Mouse (Mus musculus): ENCODE measurements around the gene Hydin. TPM values are rescaled to one million over a fixed set of nuclear protein-coding genes. Genes with fewer than 3 reads are reported as not detected.
"Not testable (repeated sequence)": the region's sequence is repeated elsewhere in the genome, so short reads cannot be mapped to it uniquely, and the experiment has no call there.

The Hydin gene
- polyA plus RNA-seq, 1 experiment from 2014 or later = 0.05 TPM

DNA sequence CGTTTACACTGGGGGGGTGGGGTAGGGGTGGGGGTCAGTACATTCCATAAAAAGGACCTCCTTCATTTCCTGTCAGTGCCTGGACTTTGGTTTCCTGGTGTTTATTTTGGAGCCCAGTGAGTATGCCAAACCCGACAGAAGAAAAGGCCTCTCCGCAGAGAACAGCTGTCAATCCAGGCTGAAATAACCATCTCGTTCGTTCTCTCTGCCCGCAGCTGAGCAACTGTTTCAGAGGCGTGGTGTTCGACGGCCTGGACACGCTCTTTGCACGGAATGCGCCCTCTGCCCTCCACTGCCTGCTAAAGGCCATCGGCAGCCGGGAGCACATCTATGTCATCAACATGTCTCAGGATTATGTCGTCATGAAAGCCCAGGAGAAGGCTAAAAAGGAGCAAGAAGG lies 258.5 kb downstream of the Hydin start:
- H3K27ac ChIP-seq (ENCODE audit: low read depth, low read length) = no peak overlapping the region
- H3K9ac ChIP-seq (ENCODE audit: low read length) = no peak overlapping the region
- no peaks in the 10 kb centered on the region for H3K9me3 ChIP-seq (ENCODE audit: control insufficient read depth, low read length)
- no peaks in the 10 kb centered on the region for H3K27me3 ChIP-seq (ENCODE audit: control insufficient read depth, insufficient read depth, low read length)
- no peaks in the 10 kb centered on the region for H3K36me3 ChIP-seq (ENCODE audit: control insufficient read depth, insufficient read depth, low read length)
- WGBS = 62% methylated on average over 15 of the region's 15 CpGs
- DNase-seq (ENCODE audit: low spot score) (no peak), ATAC-seq (ENCODE audit: insufficient read depth, low FRiP score, low TSS enrichment) (no peak)
- no peak overlapping the region for H3K4me2 ChIP-seq (ENCODE audit: low read depth)
- H3K4me1 ChIP-seq (ENCODE audit: control insufficient read depth, insufficient read depth, low read length) = no peaks in the 10 kb centered on the region
- no peak overlapping the region for H3K4me3 ChIP-seq (ENCODE audit: low read depth, low read length)

DNA sequence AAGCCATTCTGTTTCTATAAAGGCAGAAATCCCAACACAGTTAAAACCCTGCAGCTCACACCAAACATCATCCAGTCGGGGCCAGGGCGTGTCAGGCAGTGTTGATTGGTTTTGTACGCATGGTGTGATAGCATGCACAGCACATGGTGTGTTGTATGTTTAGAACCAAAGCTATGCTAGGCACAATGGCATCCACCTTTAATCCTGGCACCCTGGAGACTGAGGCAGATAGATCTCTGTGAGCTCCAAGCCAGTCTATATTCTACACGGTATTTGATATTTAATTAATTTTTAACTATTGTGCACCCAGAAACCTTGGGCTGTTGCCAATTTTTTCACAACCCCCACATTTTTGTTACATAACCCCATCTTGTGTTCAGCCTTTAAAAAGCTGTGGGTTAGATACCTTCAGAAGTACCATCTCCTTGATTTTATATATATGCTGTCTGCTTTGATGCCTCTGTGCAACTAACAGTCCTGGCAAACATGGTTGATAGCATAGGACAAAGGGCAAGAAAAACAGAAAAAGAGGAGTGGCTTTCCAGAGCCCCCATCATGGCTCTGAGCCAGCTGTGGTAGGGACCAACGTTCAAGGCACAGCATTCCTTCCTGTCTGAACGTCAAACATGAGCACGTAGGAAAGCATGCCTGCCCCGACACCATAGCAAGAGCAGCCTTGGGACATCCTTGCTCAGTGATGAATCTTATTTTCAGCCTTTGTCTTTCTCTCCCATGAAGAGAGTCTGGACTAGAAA lies 263.4 kb downstream of the Hydin start:
- no peak for DNase-seq (ENCODE audit: low spot score)
- Histone ChIP-seq H3K9me3 (ENCODE audit: control insufficient read depth, low read length) (no peaks in the 10 kb centered on the region), H3K27me3 (ENCODE audit: control insufficient read depth, insufficient read depth, low read length) (no peaks in the 10 kb centered on the region)

DNA sequence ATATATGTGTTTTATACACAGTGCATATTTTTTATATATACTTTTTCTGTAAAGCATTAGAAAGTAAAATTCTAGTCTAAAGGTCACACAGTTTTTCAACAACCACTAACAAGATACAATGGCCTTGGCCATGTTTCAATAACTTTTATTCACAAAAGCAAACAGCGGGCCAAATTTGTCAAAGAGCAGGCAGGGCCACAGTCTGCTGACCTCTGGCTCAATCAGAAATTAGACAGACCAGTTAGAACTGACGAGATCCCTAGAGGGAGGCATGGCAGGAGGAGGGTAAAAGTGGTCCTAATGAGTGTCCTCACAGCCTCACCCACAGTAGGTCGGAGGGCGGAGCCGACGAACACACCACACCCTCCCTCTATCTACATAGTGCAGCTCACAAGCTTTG lies 267.0 kb downstream of the Hydin start:
- DNase-seq (ENCODE audit: low spot score) = no peak
- WGBS = 84% methylated on average over 6 of the region's 6 CpGs
- no peak for ATAC-seq (ENCODE audit: insufficient read depth, low FRiP score, low TSS enrichment)
- Histone ChIP-seq H3K4me3 (ENCODE audit: low read depth, low read length) (no peak overlapping the region), H3K4me2 (ENCODE audit: low read depth) (no peak overlapping the region), H3K27ac (ENCODE audit: low read depth, low read length) (no peak overlapping the region), H3K4me1 (ENCODE audit: control insufficient read depth, insufficient read depth, low read length) (no peaks in the 10 kb centered on the region), H3K9ac (ENCODE audit: low read length) (no peak overlapping the region), H3K36me3 (ENCODE audit: control insufficient read depth, insufficient read depth, low read length) (no peaks in the 10 kb centered on the region), H3K9me3 (ENCODE audit: control insufficient read depth, low read length) (no peaks in the 10 kb centered on the region), H3K27me3 (ENCODE audit: control insufficient read depth, insufficient read depth, low read length) (no peaks in the 10 kb centered on the region)

More for the DNA sequence above, 263.4 kb downstream of the Hydin start:
- no peak for ATAC-seq (ENCODE audit: insufficient read depth, low FRiP score, low TSS enrichment)
- H3K36me3 ChIP-seq (ENCODE audit: control insufficient read depth, insufficient read depth, low read length) = no peaks in the 10 kb centered on the region
- H3K27ac ChIP-seq (ENCODE audit: low read depth, low read length) = no peak overlapping the region
- no peaks in the 10 kb centered on the region for H3K4me1 ChIP-seq (ENCODE audit: control insufficient read depth, insufficient read depth, low read length)
- 82% methylated on average over 8 of the region's 8 CpGs for WGBS
- H3K4me2 ChIP-seq (ENCODE audit: low read depth) = no peak overlapping the region
- no peak overlapping the region for H3K4me3 ChIP-seq (ENCODE audit: low read depth, low read length)
- no peak overlapping the region for H3K9ac ChIP-seq (ENCODE audit: low read length)

DNA sequence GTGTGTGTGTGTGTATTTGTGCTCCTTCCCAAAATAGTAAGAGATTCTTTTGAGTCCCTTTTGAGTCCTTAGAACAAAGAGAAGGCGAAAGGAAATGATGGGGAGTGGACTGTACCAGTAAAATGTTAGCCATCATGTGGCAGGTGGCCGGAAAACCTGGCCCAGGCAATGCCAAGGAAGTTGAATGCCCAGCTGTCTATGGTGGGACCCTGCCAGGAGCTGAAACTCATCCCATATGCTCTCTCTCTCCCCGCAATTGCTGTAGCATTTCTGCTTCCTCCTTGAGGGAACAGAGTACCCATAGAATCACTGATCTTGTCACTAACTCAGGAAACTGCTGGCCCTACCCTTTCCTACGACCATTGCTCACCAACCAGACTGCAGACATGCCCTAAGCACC lies 271.1 kb downstream of the Hydin start:
- no peaks in the 10 kb centered on the region for H3K9me3 ChIP-seq (ENCODE audit: control insufficient read depth, low read length)
- H3K27ac ChIP-seq (ENCODE audit: low read depth, low read length) = no peak overlapping the region
- H3K9ac ChIP-seq (ENCODE audit: low read length) = no peak overlapping the region
- no peak overlapping the region for H3K4me2 ChIP-seq (ENCODE audit: low read depth)
- H3K36me3 ChIP-seq (ENCODE audit: control insufficient read depth, insufficient read depth, low read length) = no peaks in the 10 kb centered on the region
- ATAC-seq (ENCODE audit: insufficient read depth, low FRiP score, low TSS enrichment) (no peak), DNase-seq (ENCODE audit: low spot score) (no peak)
- H3K27me3 ChIP-seq (ENCODE audit: control insufficient read depth, insufficient read depth, low read length) = no peaks in the 10 kb centered on the region
- no peak overlapping the region for H3K4me3 ChIP-seq (ENCODE audit: low read depth, low read length)
- no peaks in the 10 kb centered on the region for H3K4me1 ChIP-seq (ENCODE audit: control insufficient read depth, insufficient read depth, low read length)
- 92% methylated on average over 4 of the region's 4 CpGs for WGBS

DNA sequence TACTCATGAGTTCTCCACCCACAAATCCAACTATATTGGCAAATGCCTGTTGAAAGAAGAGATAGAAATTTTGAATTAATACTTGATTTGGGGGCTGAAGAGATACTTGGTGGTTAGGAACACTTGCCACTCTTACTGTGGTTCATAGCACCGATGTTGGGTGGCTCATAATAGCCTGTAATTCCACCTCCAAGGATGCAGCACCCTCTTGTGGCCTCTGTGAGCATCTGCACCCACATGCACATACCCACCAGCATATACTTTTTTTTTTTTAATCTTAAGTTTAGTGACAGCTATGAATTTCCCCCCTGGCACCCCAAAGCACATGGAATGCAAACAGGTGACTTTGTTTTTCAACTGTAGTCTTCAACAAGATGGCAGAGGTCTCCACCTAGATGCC lies 283.6 kb downstream of the Hydin start:
- H3K9me3 ChIP-seq (ENCODE audit: control insufficient read depth, low read length) = no peaks in the 10 kb centered on the region
- no peaks in the 10 kb centered on the region for H3K36me3 ChIP-seq (ENCODE audit: control insufficient read depth, insufficient read depth, low read length)
- no peaks in the 10 kb centered on the region for H3K27me3 ChIP-seq (ENCODE audit: control insufficient read depth, insufficient read depth, low read length)
- no peak overlapping the region for H3K4me3 ChIP-seq (ENCODE audit: low read depth, low read length)
- no peak for ATAC-seq (ENCODE audit: insufficient read depth, low FRiP score, low TSS enrichment)
- no peaks in the 10 kb centered on the region for H3K4me1 ChIP-seq (ENCODE audit: control insufficient read depth, insufficient read depth, low read length)
- H3K4me2 ChIP-seq (ENCODE audit: low read depth) = no peak overlapping the region
- H3K9ac ChIP-seq (ENCODE audit: low read length) = no peak overlapping the region
- 76% methylated on average over 1 of the region's 1 CpGs for WGBS
- DNase-seq (ENCODE audit: low spot score) = no peak
- H3K27ac ChIP-seq (ENCODE audit: low read depth, low read length) = no peak overlapping the region

DNA sequence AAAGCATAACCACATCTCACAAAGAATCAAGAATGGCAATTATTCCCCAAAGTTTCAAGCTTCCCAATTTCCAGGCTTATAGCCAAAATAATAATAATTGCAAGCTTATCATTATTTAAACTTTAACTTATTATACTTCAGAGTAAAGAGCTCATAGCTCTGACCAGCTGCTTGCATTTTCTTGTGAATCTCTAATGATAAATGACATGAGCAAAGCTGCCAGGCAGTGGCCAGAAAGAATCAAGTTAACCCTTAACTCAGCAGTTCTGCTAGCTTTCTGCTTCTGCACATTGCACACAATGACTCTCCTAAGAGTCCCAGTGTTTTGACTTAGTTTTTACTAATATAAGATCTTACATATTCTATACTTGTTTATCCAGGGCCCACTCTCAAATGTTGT lies 285.3 kb downstream of the Hydin start:
- H3K4me3 ChIP-seq (ENCODE audit: low read depth, low read length); H3K27me3 ChIP-seq (ENCODE audit: control insufficient read depth, insufficient read depth, low read length); ATAC-seq (ENCODE audit: insufficient read depth, low FRiP score, low TSS enrichment); H3K4me2 ChIP-seq (ENCODE audit: low read depth); H3K4me1 ChIP-seq (ENCODE audit: control insufficient read depth, insufficient read depth, low read length); H3K9me3 ChIP-seq (ENCODE audit: control insufficient read depth, low read length); H3K36me3 ChIP-seq (ENCODE audit: control insufficient read depth, insufficient read depth, low read length); H3K27ac ChIP-seq (ENCODE audit: low read depth, low read length); H3K9ac ChIP-seq (ENCODE audit: low read length); DNase-seq (ENCODE audit: low spot score): not testable (repeated sequence)

DNA sequence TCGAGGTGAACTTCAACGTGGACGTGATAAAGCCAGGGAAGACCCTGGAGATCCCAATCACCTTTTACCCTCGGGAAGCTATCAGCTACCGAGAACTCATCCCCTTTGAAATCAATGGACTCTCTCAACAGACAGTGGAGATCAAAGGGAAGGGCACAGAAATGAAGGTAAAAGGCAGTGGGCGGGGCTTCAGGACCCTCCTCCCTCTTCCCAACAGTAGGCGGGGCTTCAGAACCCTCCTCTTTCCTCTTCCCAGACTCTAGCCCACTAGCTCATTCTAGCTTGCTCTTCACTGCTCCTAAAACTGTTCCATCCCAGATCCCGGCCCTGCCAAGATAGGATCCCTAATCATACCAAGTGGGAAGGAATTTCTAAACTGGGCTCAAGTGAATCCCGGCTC lies 325.9 kb downstream of the Hydin start:
- DNase-seq (ENCODE audit: low spot score) = no peak
- H3K4me3 ChIP-seq (ENCODE audit: low read depth, low read length) = no peak overlapping the region
- H3K4me2 ChIP-seq (ENCODE audit: low read depth) = no peak overlapping the region
- no peaks in the 10 kb centered on the region for H3K36me3 ChIP-seq (ENCODE audit: control insufficient read depth, insufficient read depth, low read length)
- 75% methylated on average over 9 of the region's 9 CpGs for WGBS
- ATAC-seq (ENCODE audit: insufficient read depth, low FRiP score, low TSS enrichment) = no peak
- no peaks in the 10 kb centered on the region for H3K9me3 ChIP-seq (ENCODE audit: control insufficient read depth, low read length)
- H3K27ac ChIP-seq (ENCODE audit: low read depth, low read length) = no peak overlapping the region
- no peaks in the 10 kb centered on the region for H3K4me1 ChIP-seq (ENCODE audit: control insufficient read depth, insufficient read depth, low read length)
- no peaks in the 10 kb centered on the region for H3K27me3 ChIP-seq (ENCODE audit: control insufficient read depth, insufficient read depth, low read length)
- H3K9ac ChIP-seq (ENCODE audit: low read length) = no peak overlapping the region

DNA sequence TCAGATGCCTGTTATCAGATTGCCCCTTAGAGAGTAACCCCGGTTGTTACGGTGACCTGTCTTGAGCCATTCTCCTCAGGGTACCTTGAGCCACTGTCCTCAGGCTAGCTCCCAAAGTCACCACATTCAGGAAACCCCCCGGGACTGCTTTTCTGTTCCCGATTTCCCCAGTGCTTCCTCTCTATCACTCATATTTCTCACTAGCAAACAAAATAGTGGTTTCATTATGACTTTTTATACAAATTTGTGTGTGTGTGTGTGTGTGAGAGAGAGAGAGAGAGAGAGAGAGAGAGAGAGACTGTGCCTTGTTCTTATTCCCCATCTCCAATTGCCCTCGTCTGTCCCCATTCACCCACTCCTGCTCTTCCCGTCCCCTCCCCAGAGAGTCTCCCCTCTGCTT lies 327.4 kb downstream of the Hydin start:
- Histone ChIP-seq H3K9me3 (ENCODE audit: control insufficient read depth, low read length) (no peaks in the 10 kb centered on the region), H3K4me1 (ENCODE audit: control insufficient read depth, insufficient read depth, low read length) (no peaks in the 10 kb centered on the region), H3K27ac (ENCODE audit: low read depth, low read length) (no peak overlapping the region), H3K27me3 (ENCODE audit: control insufficient read depth, insufficient read depth, low read length) (no peaks in the 10 kb centered on the region), H3K4me2 (ENCODE audit: low read depth) (no peak overlapping the region), H3K36me3 (ENCODE audit: control insufficient read depth, insufficient read depth, low read length) (no peaks in the 10 kb centered on the region), H3K9ac (ENCODE audit: low read length) (no peak overlapping the region), H3K4me3 (ENCODE audit: low read depth, low read length) (no peak overlapping the region)
- no peak for DNase-seq (ENCODE audit: low spot score)
- 92% methylated on average over 6 of the region's 6 CpGs for WGBS
- ATAC-seq (ENCODE audit: insufficient read depth, low FRiP score, low TSS enrichment) = no peak

DNA sequence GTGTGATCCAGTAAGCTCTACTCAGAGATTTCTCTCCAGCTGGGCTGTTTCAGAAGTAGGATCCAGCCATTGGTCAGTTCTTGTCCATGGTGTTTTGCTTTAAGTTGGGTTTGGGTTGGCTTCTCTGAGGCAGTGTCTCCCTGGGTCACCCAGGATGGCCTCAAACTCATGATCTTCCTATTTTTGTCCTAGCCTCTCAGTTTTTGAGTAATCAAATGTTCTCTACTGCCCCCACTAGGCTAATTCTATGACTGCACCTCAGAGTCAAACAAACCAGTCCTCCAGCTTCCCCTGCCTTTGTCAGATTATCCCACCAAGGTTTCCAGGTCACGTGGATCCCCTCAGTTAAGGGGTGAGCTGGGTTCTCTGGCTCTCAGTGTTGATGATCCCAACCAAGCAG lies 337.8 kb downstream of the Hydin start:
- H3K4me3 ChIP-seq (ENCODE audit: low read depth, low read length) = no peak overlapping the region
- H3K27ac ChIP-seq (ENCODE audit: low read depth, low read length) = no peak overlapping the region
- no peak overlapping the region for H3K4me2 ChIP-seq (ENCODE audit: low read depth)
- no peaks in the 10 kb centered on the region for H3K27me3 ChIP-seq (ENCODE audit: control insufficient read depth, insufficient read depth, low read length)
- ATAC-seq (ENCODE audit: insufficient read depth, low FRiP score, low TSS enrichment) (no peak), DNase-seq (ENCODE audit: low spot score) (peak; percentile 35)
- no peaks in the 10 kb centered on the region for H3K9me3 ChIP-seq (ENCODE audit: control insufficient read depth, low read length)
- WGBS = 0% methylated on average over 1 of the region's 1 CpGs
- H3K9ac ChIP-seq (ENCODE audit: low read length) = no peak overlapping the region
- H3K4me1 ChIP-seq (ENCODE audit: control insufficient read depth, insufficient read depth, low read length) = no peaks in the 10 kb centered on the region
- H3K36me3 ChIP-seq (ENCODE audit: control insufficient read depth, insufficient read depth, low read length) = no peaks in the 10 kb centered on the region

All from neural tube, embryonic 11.5 days (tissue).